Mouse (Mus musculus) liver, embryonic 14.5 days (tissue): ENCODE results near the gene Pdhx. TPM values are rescaled to one million over a fixed set of nuclear protein-coding genes. Genes with fewer than 3 reads are reported as not detected.

Experiments
- ATAC-seq: fragments of 200-750 bp; cut with Nextera tagmentation; 2 replicates; pipeline ENCODE4 v1.8.0; 2017; ENCODE audit warnings: moderate number of reproducible peaks, mild to moderate bottlenecking, moderate library complexity; ENCODE audit not compliant: insufficient read depth
- DNase-seq, 3 experiments: peaks; one replicate each; pipeline ENCODE4 v3.0.0-alpha.2; 2012 to 2013; ENCODE audit warnings: low read depth in 3 of 3, low spot score in 3 of 3
- H3K27ac ChIP-seq: fragments of 300-500 bp; sonication (generic); 2 replicates; pipeline ENCODE4 v1.5.1; 2014; ENCODE audit warnings: moderate library complexity, mild to moderate bottlenecking, control low read depth, inconsistent platforms
- H3K27me3 ChIP-seq: fragments of 300-500 bp; sonication (generic); 2 replicates; pipeline ENCODE4 v1.6.1; 2014; ENCODE audit warnings: mild to moderate bottlenecking, low read length, moderate library complexity; ENCODE audit not compliant: control insufficient read depth, insufficient read depth
- H3K36me3 ChIP-seq: fragments of 300-500 bp; sonication (generic); replicated peaks from 2 replicates; pipeline ENCODE4 v1.6.1; 2014; ENCODE audit warnings: low read depth; ENCODE audit not compliant: control insufficient read depth, insufficient read depth
- H3K4me1 ChIP-seq, 2 experiments: fragments of 200-500 bp in 1 of 2; fragments of 300-500 bp in 1 of 2; sonication (generic) in 1 of 2; replicated peaks; 2 replicates each; pipeline ENCODE4 v1.6.1; 2012 to 2014; ENCODE audit warnings: antibody characterized with exemption in 1 of 2, inconsistent platforms in 1 of 2, low read length in 1 of 2; ENCODE audit not compliant: control insufficient read depth in 2 of 2, insufficient read depth in 2 of 2
- H3K4me2 ChIP-seq: fragments of 300-500 bp; sonication (generic); 2 replicates; pipeline ENCODE4 v1.6.1; 2014; ENCODE audit warnings: low read depth, mild to moderate bottlenecking, control low read depth, moderate library complexity
- H3K4me3 ChIP-seq, 2 experiments: fragments of 200-500 bp in 1 of 2; fragments of 300-500 bp in 1 of 2; sonication (generic) in 1 of 2; 2 replicates each; pipeline ENCODE4 v1.5.1; 2012 to 2014; ENCODE audit warnings: low read depth in 2 of 2, low read length in 2 of 2, mild to moderate bottlenecking in 2 of 2, control low read depth in 1 of 2, inconsistent platforms in 1 of 2, moderate library complexity in 1 of 2; ENCODE audit not compliant: insufficient read depth in 1 of 2
- H3K9ac ChIP-seq: fragments of 300-500 bp; sonication (generic); replicated peaks from 2 replicates; pipeline ENCODE4 v1.6.1; 2014; ENCODE audit warnings: mild to moderate bottlenecking, control low read depth, moderate library complexity
- H3K9me3 ChIP-seq: fragments of 300-500 bp; sonication (generic); 2 replicates; pipeline ENCODE4 v1.6.1; 2016; ENCODE audit warnings: low read length, mixed read lengths; ENCODE audit not compliant: control insufficient read depth
- CTCF ChIP-seq: IDR thresholded peaks from 2 replicates; pipeline ENCODE4 v1.5.1; 2016; ENCODE audit warnings: antibody characterized with exemption, low read depth, control low read depth
- EP300 ChIP-seq: IDR thresholded peaks from 2 replicates; pipeline ENCODE4 v1.6.1; 2016; ENCODE audit warnings: antibody characterized with exemption, low read depth
- WGBS: fragments of 180-500 bp; shearing (Covaris S2); extraction: QIAGEN DNeasy Blood & Tissue Kit; methylation state at CpG from one replicate; pipeline ENCODE4 v1.1.7; 2014; ENCODE audit not compliant: insufficient replicate concordance; 5-methylcytosine and 5-hydroxymethylcytosine counted together
- polyA plus RNA-seq, 2 experiments: library from polyadenylated mRNA; depleted of rRNA in 1 of 2; stranded (reverse) in 1 of 2; unstranded in 1 of 2; fragments of >200 nt; fragmentation: Nextera tagmentation in 1 of 2; extraction: Ambion mirVana in 1 of 2; gene quantifications; 2 replicates each; pipeline versions ENCODE4 v1.2.1 to v1.2.3; 2012 to 2014

Pdhx gene
- polyA plus RNA-seq, 2 experiments, result 16.0 to 23.8 TPM

DNA sequence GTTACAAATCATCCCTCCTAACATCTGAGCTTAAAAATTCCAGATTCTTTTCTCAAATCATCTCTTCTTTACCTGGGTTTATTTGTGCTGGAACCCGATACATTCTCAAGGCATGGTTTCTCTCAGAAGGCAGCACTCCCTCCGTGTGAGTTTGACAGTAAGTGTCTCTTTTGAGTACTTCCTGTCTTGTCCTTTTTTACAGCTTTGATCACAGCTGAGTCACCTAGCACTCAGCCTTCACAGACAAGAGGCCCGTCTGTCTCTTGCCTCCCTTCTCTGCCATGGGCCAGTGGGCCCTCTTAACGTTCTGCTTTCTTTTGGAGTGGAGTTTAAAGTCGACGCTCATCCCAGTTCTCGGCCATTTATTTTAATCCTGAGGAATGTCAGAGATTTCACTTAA lies 68.7 kb downstream of the Pdhx start:
- no peak for DNase-seq
- 37% methylated on average over 7 of the region's 7 CpGs for WGBS
- H3K4me1 ChIP-seq, result no peaks in the 10 kb centered on the region

DNA sequence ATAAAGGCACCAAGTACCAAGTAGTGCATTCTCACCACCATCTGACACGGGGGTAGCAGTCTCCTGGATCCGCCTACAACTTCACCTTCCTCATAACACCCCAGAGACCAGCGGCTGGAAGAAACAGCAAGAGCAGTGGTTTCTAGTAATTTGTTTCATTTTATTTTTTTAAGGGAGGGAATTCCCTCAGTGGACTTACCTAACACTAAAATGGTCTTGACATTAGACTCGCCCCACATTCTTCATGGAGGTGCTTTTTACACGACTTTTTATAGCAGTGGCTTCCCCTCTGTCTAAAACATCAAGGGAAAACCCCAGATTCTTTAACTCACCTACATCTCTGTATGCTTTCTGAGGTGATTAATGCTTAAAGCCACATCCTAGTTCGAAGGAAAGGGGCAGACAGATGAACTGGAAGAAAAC lies 74.1 kb downstream of the Pdhx start:
- H3K27ac ChIP-seq, result no peak overlapping the region
- WGBS, result 40% methylated on average over 6 of the region's 6 CpGs
- H3K9ac ChIP-seq, result no peak overlapping the region
- H3K4me1 ChIP-seq, result no peaks in the 10 kb centered on the region
- no peak overlapping the region for H3K4me3 ChIP-seq
- ATAC-seq, result no peak
- no peaks in the 10 kb centered on the region for H3K9me3 ChIP-seq
- no peaks in the 10 kb centered on the region for H3K27me3 ChIP-seq
- TF ChIP-seq CTCF (no peak), EP300 (no peak)
- no peaks in the 10 kb centered on the region for H3K36me3 ChIP-seq
- H3K4me2 ChIP-seq, result no peak overlapping the region
- DNase-seq, result no peak

More for the DNA sequence above, 68.7 kb downstream of the Pdhx start:
- no peaks in the 10 kb centered on the region for H3K36me3 ChIP-seq
- no peaks in the 10 kb centered on the region for H3K27me3 ChIP-seq
- no peak overlapping the region for H3K27ac ChIP-seq
- TF ChIP-seq EP300 (no peak), CTCF (no peak)
- H3K9me3 ChIP-seq, result no peaks in the 10 kb centered on the region
- no peak overlapping the region for H3K4me3 ChIP-seq
- no peak for ATAC-seq
- no peak overlapping the region for H3K9ac ChIP-seq
- H3K4me2 ChIP-seq, result no peak overlapping the region

DNA sequence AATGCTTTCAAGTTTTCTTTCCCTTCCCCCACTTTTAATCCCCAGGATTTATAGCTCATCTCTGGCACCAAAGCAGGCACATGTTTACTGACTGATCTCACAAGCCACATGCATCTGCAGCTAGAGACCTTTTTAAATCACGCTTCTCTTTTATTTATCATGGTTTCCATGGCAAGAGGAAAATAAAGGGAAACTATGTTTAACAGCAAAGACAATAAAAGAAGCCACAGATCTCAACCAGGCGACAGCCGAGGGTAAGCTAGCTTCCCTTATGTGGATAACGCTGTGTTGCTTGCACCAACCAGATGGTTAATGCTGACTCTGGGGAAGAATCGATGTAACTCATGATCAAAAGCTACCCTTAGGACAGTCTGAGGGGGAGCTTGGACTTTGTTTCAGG lies 75.0 kb downstream of the Pdhx start:
- Histone ChIP-seq H3K4me1 (no peaks in the 10 kb centered on the region), H3K4me3 (no peak overlapping the region), H3K9me3 (no peaks in the 10 kb centered on the region), H3K36me3 (no peaks in the 10 kb centered on the region), H3K27me3 (no peaks in the 10 kb centered on the region), H3K27ac (no peak overlapping the region), H3K9ac (no peak overlapping the region), H3K4me2 (no peak overlapping the region)
- 30% methylated on average over 5 of the region's 5 CpGs for WGBS
- TF ChIP-seq CTCF, result no peak
- TF ChIP-seq EP300, result no peak
- no peak for DNase-seq
- ATAC-seq, result no peak

DNA sequence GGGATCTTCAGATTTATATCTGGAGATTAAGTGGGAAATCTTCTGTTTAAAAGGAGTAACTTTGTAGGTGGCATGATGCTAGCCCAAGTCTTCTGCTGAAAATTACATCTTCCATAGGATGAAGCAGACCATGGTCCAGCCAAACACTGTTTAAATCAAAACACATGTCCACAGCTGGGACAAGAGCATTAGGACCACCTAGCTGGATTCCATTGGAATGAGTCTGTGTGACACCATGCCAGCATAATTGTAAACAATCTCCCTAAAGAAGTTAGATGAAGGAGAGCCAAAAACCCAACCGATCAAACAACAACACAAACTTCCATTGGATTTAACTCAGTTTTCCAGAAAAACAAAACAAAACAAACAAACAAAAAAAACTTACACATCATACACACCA lies 75.4 kb downstream of the Pdhx start:
- no peak for ATAC-seq
- H3K27ac ChIP-seq, result no peak overlapping the region
- 61% methylated on average over 1 of the region's 1 CpGs for WGBS

DNA sequence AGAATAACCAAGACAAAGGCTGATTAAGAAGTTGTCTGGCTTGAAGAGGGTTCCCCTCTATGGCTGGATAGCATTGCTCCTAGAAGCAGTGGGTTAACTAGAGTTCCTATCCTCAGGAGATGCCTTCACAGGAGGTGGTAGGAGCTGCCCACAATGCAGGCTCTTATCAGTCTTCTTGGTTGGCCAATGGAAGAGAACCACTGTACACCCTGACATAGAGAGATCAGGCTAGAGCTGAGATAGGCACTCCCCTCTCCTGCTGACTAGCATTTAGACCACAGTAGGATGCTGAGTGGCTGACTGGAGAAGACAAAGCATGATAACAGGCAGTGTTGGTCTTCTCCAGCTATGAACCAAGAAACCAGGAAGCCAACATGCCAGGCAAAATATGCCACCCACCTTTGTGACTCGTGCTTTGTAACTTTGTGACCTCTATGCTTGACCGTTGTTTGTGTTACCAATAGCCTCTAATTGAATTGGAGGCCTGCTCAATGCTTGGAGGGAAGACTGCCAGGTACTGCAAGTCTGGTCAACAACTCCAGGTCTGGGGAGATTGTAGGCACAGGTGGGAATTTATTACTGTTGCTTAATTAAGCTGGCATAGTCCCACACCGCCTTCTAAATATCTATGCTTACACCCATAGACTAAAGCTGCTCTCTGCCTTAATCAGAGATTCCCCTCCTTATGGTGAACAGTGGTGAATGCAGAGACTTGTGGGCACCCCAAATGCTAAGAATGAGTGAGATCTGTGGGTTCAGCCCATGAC lies 79.3 kb downstream of the Pdhx start:
- Histone ChIP-seq H3K27me3 (no peaks in the 10 kb centered on the region), H3K9me3 (no peaks in the 10 kb centered on the region), H3K4me2 (no peak overlapping the region), H3K4me3 (no peak overlapping the region), H3K9ac (no peak overlapping the region), H3K36me3 (no peaks in the 10 kb centered on the region), H3K27ac (no peak overlapping the region), H3K4me1 (no peaks in the 10 kb centered on the region)
- ATAC-seq (no peak), DNase-seq (no peak)
- 66% methylated on average over 3 of the region's 3 CpGs for WGBS
- TF ChIP-seq EP300 (no peak), CTCF (no peak)

More for the DNA sequence above, 75.4 kb downstream of the Pdhx start:
- Histone ChIP-seq H3K9ac (no peak overlapping the region), H3K9me3 (no peaks in the 10 kb centered on the region), H3K27me3 (no peaks in the 10 kb centered on the region), H3K4me3 (no peak overlapping the region), H3K4me1 (no peaks in the 10 kb centered on the region), H3K36me3 (no peaks in the 10 kb centered on the region), H3K4me2 (no peak overlapping the region)
- DNase-seq, result no peak
- no peak for TF ChIP-seq CTCF
- no peak for TF ChIP-seq EP300
